Comparison of ENCODE assay signal across 9 mouse cellular contexts in genomic region chr6:48582037-48582436, GRCm38 (mm10). TPM values are rescaled to one million over a fixed set of nuclear protein-coding genes. Genes with fewer than 3 reads are reported as not detected.
DNase-seq lines count a peak whose midpoint lies in the region; ATAC-seq and TF ChIP-seq lines count a peak whose summit lies in the region.
"Had no signal": no experiment of that assay in that cellular context is flagged by ENCODE, and none has a peak within 500 bp of the region (broad histone marks: within the 10 kb centered on the region; RNA-seq: fewer than 3 reads in every experiment).

No protein-coding gene starts in this region.

- TF ChIP-seq CTCF in gastrocnemius, adult 2 months (IDR thresholded peaks at IDR 0.05), result peak; percentile 91; the same call in 1 of the 2 replicates
- 0 out of 2 replicates have a peak, but pooled peaks have one; percentile 14 for TF ChIP-seq CTCF in cortical plate, adult 2 months (IDR thresholded peaks at IDR 0.05; ENCODE audit: extremely low read depth, insufficient read depth, low read length)

- no peak overlapping the region for H3K27ac ChIP-seq in gastrocnemius, adult 2 months
- no peak overlapping the region for H3K27ac ChIP-seq in cortical plate, adult 2 months (ENCODE audit: insufficient read depth, low read length)
- H3K27ac ChIP-seq in limb, embryonic 14.5 days (replicated peaks; ENCODE audit: low read depth, low read length), result no peak overlapping the region

- no peaks in the 10 kb centered on the region for H3K4me1 ChIP-seq in cortical plate, adult 2 months (ENCODE audit: control insufficient read depth, insufficient read depth, low read length)
- no peaks in the 10 kb centered on the region for H3K4me1 ChIP-seq in limb, embryonic 14.5 days (ENCODE audit: control insufficient read depth, insufficient read depth, low read length)

- intact Hi-C loops in gastrocnemius, adult 2 months (cut with DNase I), result loop anchor here (2.0 kb wide), 1 partner anchor 61 kb away; no protein-coding TSS in a partner anchor

- H3K4me3 ChIP-seq in gastrocnemius, adult 2 months, result no peak overlapping the region
- H3K4me3 ChIP-seq in cortical plate, adult 2 months (ENCODE audit: insufficient read depth, low read length), result no peak overlapping the region
- H3K4me3 ChIP-seq in limb, embryonic 14.5 days (replicated peaks; ENCODE audit: low read length), result no peak overlapping the region

- H3K9ac ChIP-seq in limb, embryonic 14.5 days (ENCODE audit: low read depth, low read length, severe bottlenecking), result no peak overlapping the region

- no peaks in the 10 kb centered on the region for H3K36me3 ChIP-seq in limb, embryonic 14.5 days (ENCODE audit: control insufficient read depth, insufficient read depth, low read length)

- H3K4me2 ChIP-seq in limb, embryonic 14.5 days (replicated peaks; ENCODE audit: low read depth, low read length, severe bottlenecking), result no peak overlapping the region

- WGBS in limb, embryonic 14.5 days, result 77% methylated on average over 3 of the region's 3 CpGs

- no peak for ATAC-seq in limb, embryonic 14.5 days (ENCODE audit: low FRiP score, low read depth)

- no peak for DNase-seq in gastrocnemius, adult 2 months
- no peak for DNase-seq in gastrocnemius, postnatal 10 days
- peak; percentile 33 for DNase-seq in ovary, postnatal 14 days (ENCODE audit: low spot score)
- DNase-seq in ovary, postnatal 10 days (ENCODE audit: low spot score), result no peak
- peak; percentile 74 for DNase-seq in limb, embryonic 14.5 days (ENCODE audit: low spot score)
- peak; percentile 88 for DNase-seq in retina, embryonic 14.5 days (ENCODE audit: low spot score)
- DNase-seq in spleen, adult 18-20 months, result no peak

- H3K27me3 ChIP-seq in limb, embryonic 14.5 days (ENCODE audit: control insufficient read depth, insufficient read depth, low read length), result no peaks in the 10 kb centered on the region

- H3K9me3 ChIP-seq in limb, embryonic 14.5 days (ENCODE audit: control insufficient read depth, low read length), result no peaks in the 10 kb centered on the region

- no peak for TF ChIP-seq POLR2A in cortical plate, adult 2 months (IDR thresholded peaks at IDR 0.05; ENCODE audit: extremely low read depth, insufficient read depth, low read length)
- TF ChIP-seq POLR2A in limb, embryonic 14.5 days (IDR thresholded peaks at IDR 0.05; ENCODE audit: borderline replicate concordance, extremely low read depth, insufficient read depth, insufficient read length), result no peak

RNA-seq across cellular contexts. Expression of gene Gm45021, which starts 7.4 kb away (rescaled TPM):
- not detected for total RNA-seq in gastrocnemius, adult 2 months (2021)
- total RNA-seq in gastrocnemius, postnatal 10 days (2021), result not detected
- 1.1 TPM in 1 of 2 replicates, not detected in the other for polyA plus RNA-seq in cortical plate, adult 2 months (2012; rRNA removed)
- polyA plus RNA-seq in limb, embryonic 14.5 days (2012; rRNA removed), result 0.78 TPM in 1 of 2 replicates, not detected in the other
- 0.94 TPM in 1 of 2 replicates, not detected in the other for polyA plus RNA-seq in limb, embryonic 14.5 days (2014; fragmentation: Nextera tagmentation; extraction: Ambion mirVana)
- polyA plus RNA-seq: heart, embryonic 16.5 days had no signal

RNA-seq across cellular contexts. Expression of gene Rarres2, which starts 9.4 kb away (rescaled TPM):
- total RNA-seq in gastrocnemius, adult 2 months (2021), result 10 to 100 TPM; 13.9 to 22.2 TPM
- 10 to 100 TPM; 40.1 to 47.0 TPM for total RNA-seq in gastrocnemius, postnatal 10 days (2021)
- polyA plus RNA-seq in cortical plate, adult 2 months (2012; rRNA removed), result 17.2 and 23.2 TPM in 2 replicates
- polyA plus RNA-seq in limb, embryonic 14.5 days (2012; rRNA removed), result 15.2 and 19.7 TPM in 2 replicates
- polyA plus RNA-seq in limb, embryonic 14.5 days (2014; fragmentation: Nextera tagmentation; extraction: Ambion mirVana), result 16.1 and 21.3 TPM in 2 replicates

RNA-seq across cellular contexts. Expression of gene Repin1, which starts 11.6 kb away (rescaled TPM):
- 10 to 100 TPM; 27.8 to 33.5 TPM for total RNA-seq in gastrocnemius, adult 2 months (2021)
- total RNA-seq in gastrocnemius, postnatal 10 days (2021), result 10 to 100 TPM; 18.5 to 25.2 TPM
- polyA plus RNA-seq in cortical plate, adult 2 months (2012; rRNA removed), result 81.8 and 96.1 TPM in 2 replicates
- polyA plus RNA-seq in limb, embryonic 14.5 days (2012; rRNA removed), result 35.2 and 55.3 TPM in 2 replicates
- 23.3 and 25.7 TPM in 2 replicates for polyA plus RNA-seq in limb, embryonic 14.5 days (2014; fragmentation: Nextera tagmentation; extraction: Ambion mirVana)

RNA-seq across cellular contexts. Expression of gene Gm44965, which starts 11.7 kb away (rescaled TPM):
- not detected for total RNA-seq in gastrocnemius, adult 2 months (2021)
- 1 to 10 TPM in 1 of 2 experiments, not detected in 1; 5.4 TPM for total RNA-seq in gastrocnemius, postnatal 10 days (2021)
- 0.56 TPM in 1 of 2 replicates, not detected in the other for polyA plus RNA-seq in cortical plate, adult 2 months (2012; rRNA removed)
- polyA plus RNA-seq in limb, embryonic 14.5 days (2012; rRNA removed), result not detected in 2 replicates
- not detected in 2 replicates for polyA plus RNA-seq in limb, embryonic 14.5 days (2014; fragmentation: Nextera tagmentation; extraction: Ambion mirVana)
- polyA plus RNA-seq: heart, embryonic 16.5 days had no signal

RNA-seq across cellular contexts. Expression of gene Zfp775, which starts 19.8 kb away (rescaled TPM):
- 1 to 10 TPM; 8.0 to 10.0 TPM for total RNA-seq in gastrocnemius, adult 2 months (2021)
- total RNA-seq in gastrocnemius, postnatal 10 days (2021), result 1 to 10 TPM; 5.1 TPM
- polyA plus RNA-seq in cortical plate, adult 2 months (2012; rRNA removed), result 6.8 and 6.9 TPM in 2 replicates
- polyA plus RNA-seq in limb, embryonic 14.5 days (2012; rRNA removed), result 4.8 and 6.4 TPM in 2 replicates
- polyA plus RNA-seq in limb, embryonic 14.5 days (2014; fragmentation: Nextera tagmentation; extraction: Ambion mirVana), result 5.8 and 5.9 TPM in 2 replicates

Comparison
In these comparisons a context has a peak if more than half of its experiments do, and no peak if none do; other contexts are left out.
1. DNase-seq: peak in ovary, postnatal 14 days (single experiment), limb, embryonic 14.5 days (single experiment) and retina, embryonic 14.5 days (single experiment); none in gastrocnemius, adult 2 months (single experiment), gastrocnemius, postnatal 10 days (single experiment), ovary, postnatal 10 days (single experiment) and spleen, adult 18-20 months (0 of 2).